Mouse (Mus musculus) stomach, embryonic 16.5 days (tissue): ENCODE results near the gene Nkd2. TPM values are rescaled to one million over a fixed set of nuclear protein-coding genes. Genes with fewer than 3 reads are reported as not detected.

ENCODE experiments used
- ATAC-seq: fragments of 200-750 bp; cut with Nextera tagmentation; 2 replicates; pipeline ENCODE4 v1.8.0; 2017; ENCODE audit warnings: moderate number of reproducible peaks, moderate TSS enrichment; ENCODE audit not compliant: insufficient read depth, low FRiP score
- H3K27ac ChIP-seq: fragments of 300-500 bp; sonication (generic); 2 replicates; pipeline ENCODE4 v1.5.1; 2014; ENCODE audit warnings: low read length
- H3K27me3 ChIP-seq: fragments of 300-500 bp; sonication (generic); 2 replicates; pipeline ENCODE4 v1.6.1; 2014; ENCODE audit warnings: low read length, control low read depth, mixed read lengths; ENCODE audit not compliant: control insufficient read depth, insufficient read depth
- H3K36me3 ChIP-seq: fragments of 300-500 bp; sonication (generic); 2 replicates; pipeline ENCODE4 v1.6.1; 2014; ENCODE audit warnings: low read length; ENCODE audit not compliant: control insufficient read depth, insufficient read depth
- H3K4me1 ChIP-seq: fragments of 300-500 bp; sonication (generic); 2 replicates; pipeline ENCODE4 v1.6.1; 2014; ENCODE audit warnings: low read length, control low read depth, mixed read lengths; ENCODE audit not compliant: control insufficient read depth, insufficient read depth
- H3K4me2 ChIP-seq: fragments of 300-500 bp; sonication (generic); 2 replicates; pipeline ENCODE4 v1.6.1; 2014; ENCODE audit warnings: low read depth, low read length, mixed read lengths
- H3K4me3 ChIP-seq: fragments of 300-500 bp; sonication (generic); replicated peaks from 2 replicates; pipeline ENCODE4 v1.5.1; 2014; ENCODE audit warnings: mild to moderate bottlenecking, low read length
- H3K9ac ChIP-seq: fragments of 300-500 bp; sonication (generic); 2 replicates; pipeline ENCODE4 v1.6.1; 2014; ENCODE audit warnings: low read length
- H3K9me3 ChIP-seq: fragments of 300-500 bp; sonication (generic); replicated peaks from 2 replicates; pipeline ENCODE4 v1.6.1; 2016; ENCODE audit warnings: low read length, control low read depth; ENCODE audit not compliant: control insufficient read depth
- WGBS: fragments of 180-500 bp; shearing (Covaris S2); extraction: QIAGEN DNeasy Blood & Tissue Kit; methylation state at CpG from one replicate; pipeline ENCODE4 v1.1.7; 2014; 5-methylcytosine and 5-hydroxymethylcytosine counted together
- polyA plus RNA-seq: library from polyadenylated mRNA; unstranded; fragments of >200 nt; fragmentation: Nextera tagmentation; extraction: Ambion mirVana; gene quantifications from 2 replicates; pipeline ENCODE4 v1.2.1, GENCODE M21; 2015

Nkd2 gene
- polyA plus RNA-seq, 1 experiment from 2014 or later, result 5.0 TPM

DNA sequence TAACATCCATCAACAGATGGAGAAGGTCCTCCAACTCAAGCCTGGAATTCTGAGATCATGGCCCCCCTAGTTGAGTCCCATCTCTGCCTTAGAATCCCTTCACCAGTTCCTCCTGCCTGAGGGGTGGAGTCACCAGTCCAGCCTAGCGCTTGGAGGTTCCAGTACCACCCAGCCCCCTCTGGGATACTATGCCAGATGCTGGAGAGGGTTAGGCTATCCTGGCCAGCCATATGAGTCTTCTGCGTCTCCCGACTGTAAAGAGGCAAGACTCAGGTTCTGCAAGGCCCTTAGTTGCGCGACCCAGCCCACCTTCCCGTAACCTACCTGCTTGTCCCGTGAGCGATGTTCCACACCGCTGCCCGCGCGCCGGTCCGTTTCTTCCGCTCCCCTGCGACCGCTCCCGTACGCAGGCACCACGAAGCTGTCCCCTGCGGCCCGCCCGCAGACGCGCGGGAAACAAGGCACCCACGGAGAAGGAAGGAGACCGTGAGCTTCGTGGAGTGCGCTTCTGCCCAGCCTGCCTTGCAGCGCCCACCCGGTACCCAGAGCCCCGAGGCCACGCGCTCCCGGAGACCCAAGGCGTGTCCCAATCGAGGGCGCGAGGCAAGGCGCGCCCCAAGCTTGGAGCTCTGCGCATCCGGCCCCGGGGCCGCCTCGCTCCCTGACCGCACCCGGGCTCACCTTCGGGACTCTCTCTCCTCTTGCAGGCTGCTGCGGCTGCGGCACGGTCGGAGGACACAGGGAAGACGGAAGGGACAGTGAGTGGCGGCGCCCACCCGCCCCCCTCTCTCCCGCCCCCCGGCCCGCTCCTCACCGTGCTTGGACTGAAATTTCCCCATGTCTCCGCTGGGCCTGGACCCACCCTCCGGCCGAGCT, 604 bp downstream of the Nkd2 start:
- WGBS, result under 1% methylated on average over 60 of the region's 65 CpGs
- no peak overlapping the region for H3K27ac ChIP-seq
- H3K4me2 ChIP-seq, result peak overlapping the region; percentile 96
- peak overlapping the region; percentile 75 for H3K9ac ChIP-seq
- peak overlapping the region; percentile 70 for H3K4me3 ChIP-seq
- H3K36me3 ChIP-seq, result no peaks in the 10 kb centered on the region
- no peaks in the 10 kb centered on the region for H3K9me3 ChIP-seq
- no peaks in the 10 kb centered on the region for H3K4me1 ChIP-seq
- peak; percentile 7; the same call in 1 of the 2 replicates for ATAC-seq
- H3K27me3 ChIP-seq, result peaks cover 21% of the 10 kb centered on the region

DNA sequence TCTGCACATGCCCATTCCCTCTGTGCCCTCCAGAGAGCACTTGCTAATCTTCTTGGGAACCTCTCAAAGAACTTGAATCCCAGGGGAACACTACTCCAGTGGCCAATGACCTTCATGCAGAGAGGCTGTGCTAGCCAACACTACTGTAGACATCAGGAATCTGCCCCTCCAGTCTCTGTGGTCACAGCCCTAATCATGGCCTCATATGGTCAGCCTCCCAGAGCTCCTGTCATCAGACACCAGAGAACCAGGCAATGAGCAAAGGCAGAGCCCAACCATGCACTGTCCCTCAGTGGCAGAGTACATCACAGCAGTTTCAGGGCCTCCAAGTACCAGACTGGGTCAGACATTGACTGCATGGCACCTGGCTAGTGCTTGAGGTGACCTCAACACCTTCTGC, 4.7 kb downstream of the Nkd2 start:
- Histone ChIP-seq H3K9ac (no peak overlapping the region), H3K27ac (no peak overlapping the region), H3K4me2 (no peak overlapping the region), H3K4me3 (no peak overlapping the region), H3K4me1 (no peaks in the 10 kb centered on the region), H3K36me3 (no peaks in the 10 kb centered on the region), H3K27me3 (peaks cover 17% of the 10 kb centered on the region), H3K9me3 (no peaks in the 10 kb centered on the region)
- ATAC-seq, result no peak

DNA sequence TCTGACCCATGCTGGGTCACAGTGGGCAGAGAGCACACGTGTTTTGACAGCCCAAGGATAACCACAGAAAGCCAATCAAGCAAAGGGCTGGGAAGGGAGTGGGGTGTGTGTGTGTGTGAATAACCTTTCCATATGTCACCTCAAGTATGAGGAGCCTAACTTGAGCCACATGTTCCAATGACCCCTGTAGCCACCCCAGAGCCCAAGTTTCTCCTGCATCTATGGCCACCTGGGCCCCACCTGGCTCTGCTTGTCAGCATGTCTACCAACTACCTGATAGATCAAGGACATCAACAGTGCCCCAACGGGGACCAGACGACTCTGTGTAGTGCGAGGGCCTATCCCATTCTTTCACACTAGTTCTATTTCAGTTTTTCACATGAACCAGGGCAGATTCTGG, 7.7 kb downstream of the Nkd2 start:
- H3K9me3 ChIP-seq, result no peaks in the 10 kb centered on the region
- 78% methylated on average over 4 of the region's 4 CpGs for WGBS
- no peaks in the 10 kb centered on the region for H3K27me3 ChIP-seq
- H3K4me1 ChIP-seq, result peaks cover 10% of the 10 kb centered on the region
- no peak for ATAC-seq
- H3K4me2 ChIP-seq, result no peak overlapping the region
- no peak overlapping the region for H3K4me3 ChIP-seq
- no peaks in the 10 kb centered on the region for H3K36me3 ChIP-seq
- no peak overlapping the region for H3K27ac ChIP-seq
- H3K9ac ChIP-seq, result no peak overlapping the region

DNA sequence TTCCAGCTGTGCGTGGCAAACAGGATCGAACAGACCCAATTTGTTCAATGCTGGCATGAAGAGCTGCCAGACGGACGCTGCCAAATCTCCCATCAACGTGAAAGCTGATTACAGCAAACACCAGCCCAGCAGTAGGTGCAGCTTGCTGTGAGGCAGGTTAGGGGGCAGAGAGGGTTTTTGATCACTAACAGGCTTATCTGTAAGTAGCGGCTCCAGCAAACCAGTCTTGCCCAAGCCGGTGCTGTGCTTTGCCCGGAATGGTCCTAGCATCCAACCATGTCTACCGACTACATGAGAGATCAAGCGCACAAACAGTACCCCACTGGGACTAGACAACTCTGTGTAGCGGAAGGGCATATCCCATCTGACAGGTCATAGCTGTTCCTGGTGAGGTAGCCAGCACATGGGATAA, 8.3 kb downstream of the Nkd2 start:
- H3K4me2 ChIP-seq, result no peak overlapping the region
- 79% methylated on average over 11 of the region's 11 CpGs for WGBS
- H3K36me3 ChIP-seq, result no peaks in the 10 kb centered on the region
- H3K27me3 ChIP-seq, result no peaks in the 10 kb centered on the region
- H3K4me1 ChIP-seq, result peaks cover 10% of the 10 kb centered on the region
- no peak overlapping the region for H3K9ac ChIP-seq
- no peaks in the 10 kb centered on the region for H3K9me3 ChIP-seq
- ATAC-seq, result no peak
- no peak overlapping the region for H3K27ac ChIP-seq
- H3K4me3 ChIP-seq, result no peak overlapping the region

DNA sequence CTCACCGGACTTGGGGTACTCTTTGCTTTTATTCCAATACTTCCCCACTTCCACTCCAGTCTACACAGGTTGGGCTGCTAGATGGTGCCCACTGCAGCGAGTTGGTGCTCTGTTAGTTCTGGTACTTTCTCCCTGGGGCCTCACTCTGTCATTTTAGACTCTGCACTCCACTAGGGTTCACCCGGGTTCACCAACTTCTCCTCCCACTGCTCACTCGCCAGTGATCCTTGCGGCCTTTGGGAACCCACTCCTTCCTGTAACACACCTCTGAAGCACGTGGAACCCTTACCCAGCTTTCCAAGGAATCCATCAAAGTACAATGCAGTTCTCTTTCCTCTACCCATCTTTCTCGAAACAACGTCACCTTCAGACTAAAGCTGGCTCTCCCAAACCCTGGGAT, 9.7 kb downstream of the Nkd2 start:
- no peaks in the 10 kb centered on the region for H3K9me3 ChIP-seq
- peaks cover 10% of the 10 kb centered on the region for H3K4me1 ChIP-seq
- no peak overlapping the region for H3K4me3 ChIP-seq
- no peak overlapping the region for H3K27ac ChIP-seq
- no peak overlapping the region for H3K4me2 ChIP-seq
- no peak for ATAC-seq
- no peak overlapping the region for H3K9ac ChIP-seq
- no peaks in the 10 kb centered on the region for H3K36me3 ChIP-seq
- WGBS, result 72% methylated on average over 8 of the region's 8 CpGs
- H3K27me3 ChIP-seq, result no peaks in the 10 kb centered on the region

DNA sequence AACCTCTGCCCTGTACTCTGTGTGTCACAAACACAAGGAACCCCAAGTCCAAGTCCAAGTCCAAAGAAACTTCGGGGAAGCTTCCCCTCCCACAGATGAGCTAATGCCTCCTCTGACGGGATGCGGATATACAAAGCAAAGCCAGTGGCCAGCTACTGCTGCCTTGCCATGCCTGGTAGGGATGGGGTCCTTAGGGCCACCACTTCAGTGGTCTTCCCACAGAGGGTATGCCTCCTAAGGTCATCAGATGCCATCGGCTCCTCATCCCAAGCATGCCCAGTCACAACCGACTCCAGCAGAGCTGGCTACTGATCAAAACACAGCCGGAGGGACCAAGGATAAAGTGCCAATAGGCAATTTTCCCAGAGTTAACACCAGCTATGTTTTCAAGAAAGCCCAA, 10.9 kb downstream of the Nkd2 start:
- no peak for ATAC-seq
- H3K27me3 ChIP-seq, result no peaks in the 10 kb centered on the region
- H3K4me3 ChIP-seq, result no peak overlapping the region
- H3K9me3 ChIP-seq, result no peaks in the 10 kb centered on the region
- H3K36me3 ChIP-seq, result no peaks in the 10 kb centered on the region
- H3K4me2 ChIP-seq, result no peak overlapping the region
- H3K27ac ChIP-seq, result peak overlapping the region; percentile 13; the same call in 1 of the 2 replicates
- H3K9ac ChIP-seq, result 0 out of 2 replicates have a peak overlapping the region, but pooled peaks have one; percentile 9
- WGBS, result 52% methylated on average over 6 of the region's 6 CpGs
- peaks cover 10% of the 10 kb centered on the region for H3K4me1 ChIP-seq

DNA sequence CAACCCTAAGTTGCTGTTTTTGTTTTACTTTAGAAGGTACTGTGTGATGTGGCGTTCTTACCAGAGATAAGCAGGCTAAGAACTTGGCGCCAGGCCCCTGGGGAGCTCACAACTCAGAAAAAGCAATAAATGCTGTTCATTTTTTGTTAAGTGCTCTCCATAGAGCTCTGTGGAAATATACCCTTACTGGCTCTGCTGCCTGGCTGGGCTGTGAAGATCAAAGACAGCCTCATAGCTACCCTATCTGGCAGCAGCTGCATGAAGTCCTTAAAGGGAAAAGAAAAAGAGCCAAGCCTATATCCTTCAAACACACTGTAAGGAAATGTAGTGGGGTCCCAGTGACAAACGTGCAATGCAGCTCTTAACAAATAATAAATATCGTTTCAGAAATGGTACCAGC, 11.6 kb downstream of the Nkd2 start:
- WGBS, result 41% methylated on average over 4 of the region's 4 CpGs
- Histone ChIP-seq H3K4me2 (no peak overlapping the region), H3K36me3 (no peaks in the 10 kb centered on the region), H3K27ac (peak overlapping the region; percentile 13; the same call in 1 of the 2 replicates), H3K4me1 (peaks cover 10% of the 10 kb centered on the region), H3K4me3 (no peak overlapping the region), H3K9ac (no peak overlapping the region), H3K27me3 (no peaks in the 10 kb centered on the region), H3K9me3 (no peaks in the 10 kb centered on the region)
- no peak for ATAC-seq

DNA sequence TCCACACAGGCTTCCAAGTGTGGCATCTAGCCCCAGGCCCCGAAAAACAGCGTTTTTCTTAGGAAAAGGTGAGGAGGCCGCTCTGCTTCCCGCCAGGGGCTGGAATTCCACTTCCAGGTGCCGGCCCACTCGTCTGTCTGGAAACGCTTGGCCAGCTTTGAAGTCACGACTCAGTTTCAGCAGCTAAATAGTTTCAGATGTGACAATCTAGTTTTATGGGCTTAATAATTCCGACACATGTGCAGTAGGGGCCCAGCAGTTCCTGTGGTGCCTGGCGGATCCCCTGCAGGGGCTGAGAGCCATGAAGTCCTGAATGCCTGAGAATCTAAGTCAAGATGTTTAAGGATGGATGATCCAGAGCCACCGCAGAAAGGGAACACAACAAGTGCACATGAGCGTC, 13.6 kb downstream of the Nkd2 start:
- ATAC-seq, result no peak
- peaks cover 10% of the 10 kb centered on the region for H3K4me1 ChIP-seq
- H3K9me3 ChIP-seq, result no peaks in the 10 kb centered on the region
- no peak overlapping the region for H3K9ac ChIP-seq
- no peak overlapping the region for H3K4me3 ChIP-seq
- no peak overlapping the region for H3K4me2 ChIP-seq
- WGBS, result 60% methylated on average over 12 of the region's 12 CpGs
- H3K27ac ChIP-seq, result no peak overlapping the region
- no peaks in the 10 kb centered on the region for H3K36me3 ChIP-seq
- H3K27me3 ChIP-seq, result no peaks in the 10 kb centered on the region

DNA sequence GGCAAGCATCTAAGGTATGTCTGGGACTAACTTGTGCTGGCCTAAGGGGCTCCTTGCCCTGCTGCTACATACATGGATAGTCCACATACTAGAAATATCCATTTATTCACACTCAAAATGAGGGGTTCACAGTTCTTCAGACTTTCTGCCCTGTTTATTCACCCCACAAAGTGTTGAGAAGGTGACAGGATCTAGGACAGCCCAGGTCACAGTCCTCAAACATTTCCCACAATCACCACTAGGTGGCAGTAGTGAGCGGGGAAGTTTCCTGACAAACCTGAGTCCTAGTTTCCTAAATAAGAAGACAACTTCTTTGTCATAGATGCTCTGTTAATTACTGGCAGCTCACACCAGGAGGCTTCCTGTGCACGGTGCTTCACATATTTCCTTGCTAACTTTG, 15.9 kb downstream of the Nkd2 start:
- no peaks in the 10 kb centered on the region for H3K9me3 ChIP-seq
- 0% methylated on average over 2 of the region's 2 CpGs for WGBS
- H3K27me3 ChIP-seq, result no peaks in the 10 kb centered on the region
- H3K27ac ChIP-seq, result no peak overlapping the region
- H3K4me1 ChIP-seq, result peaks cover 7% of the 10 kb centered on the region
- no peak overlapping the region for H3K9ac ChIP-seq
- H3K36me3 ChIP-seq, result no peaks in the 10 kb centered on the region
- H3K4me2 ChIP-seq, result no peak overlapping the region
- H3K4me3 ChIP-seq, result no peak overlapping the region
- 0 out of 2 replicates have a peak, but pooled peaks have one; percentile 21 for ATAC-seq
